Mouse (Mus musculus): Measurements from ENCODE around the gene Cd8b1. TPM values are rescaled to one million over a fixed set of nuclear protein-coding genes. Genes with fewer than 3 reads are reported as not detected.

Gene Cd8b1
- total RNA-seq, 2 experiments from 2014 or later = not detected

DNA sequence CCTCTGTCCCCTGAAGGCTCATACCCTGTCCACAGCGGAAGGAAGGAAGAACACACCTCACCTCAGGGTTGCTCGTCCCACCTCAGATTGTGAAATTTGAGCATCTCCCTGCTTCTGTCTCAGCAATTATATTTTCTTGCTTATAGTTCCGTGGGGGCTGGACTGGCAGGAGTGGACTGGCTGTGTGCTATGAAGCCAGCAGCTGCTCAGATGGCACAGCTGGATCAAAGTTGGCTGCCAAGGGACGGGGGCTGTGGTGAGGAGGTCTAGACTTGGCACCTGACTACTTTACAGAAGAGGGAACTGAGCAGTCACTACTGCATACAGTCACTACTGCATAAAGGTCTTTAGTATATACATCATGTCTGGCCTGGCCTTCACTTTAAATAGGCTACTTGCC, 16.8 kb downstream of the Cd8b1 start:
- DNase-seq (ENCODE audit: extremely low spot score in 1 of 2, low spot score in 2 of 2) = no peak
- intact Hi-C loops (cut with DNase I) = no loop called here

DNA sequence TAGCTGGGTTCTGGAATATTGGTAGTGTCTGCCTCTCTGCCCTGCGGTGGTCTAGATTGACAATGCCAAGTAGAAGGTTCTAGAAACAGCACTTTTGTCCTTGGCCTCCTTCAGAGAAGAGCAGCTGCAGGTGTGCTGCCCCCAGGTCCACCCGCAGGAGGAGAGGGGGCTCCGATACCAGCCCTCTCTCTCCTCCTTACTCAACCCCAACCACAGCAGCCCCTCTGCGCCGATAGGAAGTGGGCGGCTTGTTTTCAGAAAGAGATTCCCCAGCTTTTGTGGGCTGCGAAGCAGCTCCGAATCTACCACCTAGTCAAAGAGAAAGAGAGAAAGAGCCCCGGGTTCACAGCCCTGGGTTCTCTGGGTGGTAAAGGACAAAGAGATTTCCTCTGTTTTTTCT, 18.6 kb downstream of the Cd8b1 start:
- DNase-seq (ENCODE audit: extremely low spot score in 1 of 2, low spot score in 2 of 2) = no peak
- intact Hi-C loops (cut with DNase I) = no loop called here

DNA sequence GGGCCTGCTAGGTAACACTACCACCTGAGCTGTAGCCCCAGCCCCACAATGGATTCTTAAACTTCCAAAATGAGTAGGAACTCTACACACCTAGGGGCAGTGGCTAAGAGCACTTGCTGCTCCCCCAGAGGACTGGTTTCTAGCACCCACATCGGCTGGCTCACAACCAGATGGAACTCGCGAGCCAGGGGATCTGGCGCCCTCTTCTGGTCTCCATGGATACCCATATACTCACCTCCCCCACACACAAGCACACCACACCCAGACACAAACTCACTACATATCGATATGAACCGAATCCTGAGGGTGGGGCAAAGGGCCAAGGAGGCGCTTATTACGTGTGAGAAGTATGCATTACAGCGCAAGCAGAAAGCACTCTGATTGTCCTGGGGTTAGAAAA, 25.4 kb downstream of the Cd8b1 start:
- no peak for DNase-seq (ENCODE audit: extremely low spot score in 1 of 2, low spot score in 2 of 2)
- intact Hi-C loops (cut with DNase I) = no loop called here

DNA sequence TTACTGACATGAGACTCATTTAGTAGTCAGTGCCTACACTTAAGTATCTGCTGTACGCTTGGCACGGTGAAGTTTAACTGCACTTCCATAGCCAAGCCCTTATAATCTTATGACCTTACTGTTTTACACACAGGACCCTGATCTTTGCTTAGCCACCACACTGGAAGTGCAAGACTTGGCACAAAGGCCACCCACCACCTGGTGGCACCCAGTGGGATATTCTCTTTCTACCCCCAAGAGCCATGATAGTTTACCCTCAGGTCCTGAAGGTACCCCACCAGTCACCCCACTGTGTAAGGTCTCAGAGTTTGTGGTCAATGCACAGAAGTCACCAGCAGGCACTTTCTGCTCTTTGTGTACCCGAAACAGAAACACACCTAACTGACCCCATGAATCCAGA, 28.6 kb downstream of the Cd8b1 start:
- DNase-seq (ENCODE audit: extremely low spot score in 1 of 2, low spot score in 2 of 2) = no peak
- intact Hi-C loops (cut with DNase I) = no loop called here

DNA sequence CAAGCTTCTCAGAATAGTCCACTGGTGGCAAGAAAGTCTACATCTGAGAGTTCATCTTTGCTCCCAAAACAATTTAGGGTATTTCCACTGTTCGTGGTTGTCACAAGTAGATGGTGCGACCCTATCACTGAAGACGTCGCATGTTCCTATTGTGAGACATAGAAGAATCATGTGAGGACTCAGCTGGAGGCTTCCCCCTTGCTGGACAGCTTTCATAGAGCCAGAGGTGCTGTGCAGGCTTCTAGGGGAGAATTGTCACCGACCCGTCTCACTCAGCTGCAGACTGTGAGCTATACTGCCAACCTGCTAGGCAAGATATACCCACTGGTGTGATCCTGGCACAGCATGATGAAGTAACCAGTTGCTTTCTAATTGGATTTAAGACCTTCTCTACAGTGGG, 29.6 kb downstream of the Cd8b1 start:
- intact Hi-C loops (cut with DNase I) = no loop called here
- DNase-seq (ENCODE audit: extremely low spot score in 1 of 2, low spot score in 2 of 2) = no peak

DNA sequence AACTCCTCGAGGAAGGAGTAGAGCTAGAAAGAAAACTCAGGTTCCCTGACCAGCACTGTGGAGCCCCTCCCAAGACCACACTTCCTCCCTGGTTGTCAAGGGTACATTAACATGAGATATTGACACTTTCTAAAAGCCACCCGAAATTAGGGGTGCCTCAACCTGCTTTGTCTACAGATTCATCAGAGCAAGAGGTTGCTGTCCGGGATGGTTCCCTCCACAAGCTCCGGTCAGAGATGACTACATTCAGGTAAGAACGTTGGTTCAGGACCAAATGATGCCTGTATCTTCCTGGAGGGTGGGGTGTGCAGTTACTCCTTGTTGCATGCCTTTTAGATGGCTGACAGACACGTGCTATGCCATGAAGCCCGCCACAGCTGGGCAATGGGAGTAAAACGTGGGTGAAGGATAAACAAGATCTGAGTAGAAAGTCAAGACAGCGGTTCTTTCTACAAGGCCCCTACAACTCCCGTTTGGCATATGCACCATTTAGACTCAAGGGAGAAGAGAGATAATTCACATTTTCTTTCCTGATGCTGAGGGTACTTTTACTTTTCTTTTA, 30.4 kb downstream of the Cd8b1 start:
- intact Hi-C loops (cut with DNase I) = no loop called here
- DNase-seq (ENCODE audit: extremely low spot score in 1 of 2, low spot score in 2 of 2) = no peak

DNA sequence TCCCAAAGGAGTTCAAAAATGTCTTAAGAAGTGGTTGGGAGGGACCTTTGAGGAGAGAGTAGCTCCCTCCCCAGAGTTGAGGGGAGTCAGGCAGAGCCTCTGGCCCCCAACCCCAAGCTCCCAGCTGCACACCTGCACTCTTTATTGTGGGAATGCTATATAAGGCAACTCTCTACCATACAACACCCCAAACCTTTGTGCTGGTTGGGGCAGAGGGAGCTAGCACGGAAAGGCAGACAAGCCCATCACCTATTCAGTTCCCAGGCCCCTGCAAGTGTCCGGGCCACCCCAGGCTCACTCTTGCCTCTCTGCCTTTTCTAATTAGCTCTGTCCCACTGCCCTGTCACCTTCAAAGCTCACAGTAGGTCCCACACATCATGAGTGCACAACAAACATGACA, 31.1 kb downstream of the Cd8b1 start:
- intact Hi-C loops (cut with DNase I) = no loop called here
- no peak for DNase-seq (ENCODE audit: extremely low spot score in 1 of 2, low spot score in 2 of 2)

DNA sequence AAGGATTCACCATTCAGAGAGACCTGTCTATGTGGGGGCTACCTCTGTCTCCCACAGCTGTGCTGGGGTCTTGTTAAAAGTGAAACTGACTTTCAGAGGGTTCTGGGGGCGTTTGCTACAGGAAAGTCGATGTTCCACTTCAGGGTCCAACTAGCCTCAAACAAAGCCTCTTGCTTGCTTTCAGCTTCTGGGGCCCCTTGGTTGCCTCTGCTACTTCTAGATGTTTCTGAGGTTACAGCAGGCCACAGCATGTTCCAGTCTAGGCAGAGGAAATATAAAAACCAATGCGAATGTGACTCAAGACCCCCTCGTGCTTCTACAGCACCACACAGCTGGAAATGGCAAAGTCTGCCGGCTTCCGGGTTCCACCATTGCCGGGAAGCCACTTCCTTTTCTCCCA, 34.9 kb downstream of the Cd8b1 start:
- DNase-seq (ENCODE audit: extremely low spot score in 1 of 2, low spot score in 2 of 2) = no peak
- intact Hi-C loops (cut with DNase I) = no loop called here

DNA sequence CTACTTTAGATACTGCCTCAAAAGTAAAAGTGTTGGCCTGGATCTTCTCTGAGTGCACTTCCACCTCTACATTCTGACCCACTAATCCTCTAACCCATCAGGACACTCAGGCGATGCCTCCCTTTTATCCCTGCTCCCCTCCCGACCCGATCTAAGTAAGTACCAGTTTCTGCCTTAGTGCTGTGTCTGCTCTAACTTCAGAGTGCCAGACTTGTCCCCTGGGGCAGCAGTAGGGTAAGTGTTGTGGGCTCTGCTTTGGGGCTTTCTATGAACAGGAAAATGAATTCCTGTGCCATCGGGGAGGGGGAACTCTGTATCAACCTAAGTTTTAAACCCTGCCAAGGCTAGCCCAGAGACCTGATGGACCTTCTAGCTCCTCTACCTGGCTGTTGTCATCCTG, 37.6 kb downstream of the Cd8b1 start:
- intact Hi-C loops (cut with DNase I) = no loop called here
- DNase-seq (ENCODE audit: extremely low spot score in 1 of 2, low spot score in 2 of 2) = no peak

DNA sequence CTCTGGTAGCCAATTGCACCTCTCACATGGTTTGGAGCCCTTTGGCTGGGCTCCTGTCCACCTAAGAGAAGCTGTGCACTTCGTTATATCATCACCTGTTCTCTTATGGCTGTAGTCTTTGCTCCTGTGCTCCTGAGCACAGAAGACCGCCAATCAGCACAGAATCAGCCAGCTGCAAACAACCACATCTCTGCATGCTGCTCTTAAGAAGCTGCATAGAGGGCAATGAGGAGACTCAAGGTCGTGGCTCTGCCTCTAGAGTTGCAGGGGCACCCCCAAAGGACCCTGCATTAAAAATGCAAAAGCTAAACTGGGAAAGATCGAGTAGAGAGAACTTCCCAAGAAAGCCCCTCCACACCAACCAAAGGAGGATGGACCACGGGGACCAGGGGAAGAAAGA, 38.2 kb downstream of the Cd8b1 start:
- no peak for DNase-seq (ENCODE audit: extremely low spot score in 1 of 2, low spot score in 2 of 2)
- intact Hi-C loops (cut with DNase I) = no loop called here

DNA sequence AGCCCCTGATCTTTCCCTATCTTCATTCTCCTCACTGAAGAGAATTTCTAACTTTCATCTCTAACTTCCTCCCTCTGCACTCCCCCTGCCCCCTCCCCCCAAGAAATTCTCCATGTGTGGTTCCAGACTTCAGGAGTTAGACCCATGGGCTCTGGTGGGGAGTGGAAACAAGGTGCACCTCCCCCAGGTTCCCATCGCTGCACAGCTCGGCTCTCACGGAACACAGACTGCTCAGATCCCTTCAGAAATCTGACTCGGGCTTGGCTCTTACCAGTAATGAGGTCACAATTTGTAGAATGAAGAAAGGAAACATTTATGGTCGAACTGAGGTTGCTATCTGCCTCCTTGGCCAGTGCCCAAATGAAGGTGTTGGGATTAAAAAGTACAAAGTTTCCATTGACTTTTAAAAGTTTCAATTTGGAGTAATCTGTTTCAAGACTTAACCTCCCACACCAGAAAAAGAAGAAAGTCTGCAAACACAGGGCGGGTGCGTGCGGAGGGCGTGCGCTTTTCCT, 38.6 kb downstream of the Cd8b1 start:
- intact Hi-C loops (cut with DNase I) = no loop called here

DNA sequence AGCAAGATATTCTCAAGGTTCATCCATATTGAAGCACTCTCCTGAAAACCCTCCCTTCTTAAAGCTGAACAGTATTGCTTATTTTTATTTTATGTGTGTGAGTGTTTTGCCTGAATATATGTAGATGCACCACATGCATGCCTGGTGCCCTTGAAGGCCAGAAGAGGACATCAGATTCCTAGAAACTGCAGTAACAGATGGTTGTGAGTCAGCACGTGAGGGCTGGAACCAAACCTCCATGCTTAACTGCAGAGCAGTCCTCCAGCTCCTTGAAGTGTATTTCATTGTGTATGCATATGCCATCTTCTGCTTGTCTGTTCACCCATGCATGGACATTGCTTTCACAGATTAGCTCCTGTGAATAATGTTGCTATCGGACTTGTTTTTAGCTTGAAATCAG, 41.4 kb downstream of the Cd8b1 start:
- intact Hi-C loops (cut with DNase I) = no loop called here
- DNase-seq (ENCODE audit: extremely low spot score in 1 of 2, low spot score in 2 of 2) = no peak

More for the DNA sequence above, 38.6 kb downstream of the Cd8b1 start:
- no peak for DNase-seq (ENCODE audit: extremely low spot score in 1 of 2, low spot score in 2 of 2)

DNA sequence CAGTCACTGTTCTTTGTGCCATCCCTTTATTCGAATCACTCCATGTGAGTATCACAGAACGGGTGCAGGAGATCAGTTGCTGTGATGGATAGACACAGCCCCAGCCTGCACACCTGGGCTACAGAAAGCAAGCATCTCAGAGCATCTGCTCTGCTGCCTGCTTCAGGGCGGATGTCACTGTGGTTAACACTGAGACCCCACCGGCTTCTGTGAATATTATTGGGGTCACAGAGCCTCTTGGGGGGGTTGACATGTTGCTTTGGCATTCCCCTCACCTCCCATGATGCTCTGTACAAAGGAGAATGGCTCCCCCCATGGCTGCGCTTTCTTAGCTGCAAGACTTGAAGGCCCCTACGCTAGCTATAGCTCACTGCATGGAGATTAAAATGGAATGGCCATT, 46.8 kb downstream of the Cd8b1 start:
- intact Hi-C loops (cut with DNase I) = no loop called here
- no peak for DNase-seq (ENCODE audit: extremely low spot score in 1 of 2, low spot score in 2 of 2)

DNA sequence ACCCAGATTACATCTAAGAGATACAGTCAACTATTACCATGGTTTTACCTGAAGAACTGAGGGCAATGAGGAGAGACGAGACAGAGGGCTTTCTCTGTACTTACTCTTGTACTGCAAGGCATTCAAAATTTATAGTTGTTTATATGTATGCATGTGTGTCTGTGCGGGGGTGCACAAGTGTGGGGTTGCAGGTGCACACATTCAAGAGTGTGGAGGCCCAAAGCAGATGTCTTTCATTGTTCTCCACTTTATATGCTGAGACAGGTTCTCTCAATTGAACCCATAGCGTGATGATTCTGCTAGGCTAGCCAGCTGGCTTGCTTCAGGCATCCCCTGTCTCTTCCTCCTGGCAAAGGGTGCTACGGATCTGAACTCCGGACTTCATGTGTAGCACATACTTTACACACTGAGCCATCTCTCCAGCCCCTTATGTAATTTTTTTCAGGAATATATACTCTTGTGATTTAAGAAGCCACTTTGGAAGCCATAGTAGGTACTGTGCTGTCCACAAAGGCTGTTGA, 48.6 kb downstream of the Cd8b1 start:
- intact Hi-C loops (cut with DNase I) = no loop called here
- no peak for DNase-seq (ENCODE audit: extremely low spot score in 1 of 2, low spot score in 2 of 2)

DNA sequence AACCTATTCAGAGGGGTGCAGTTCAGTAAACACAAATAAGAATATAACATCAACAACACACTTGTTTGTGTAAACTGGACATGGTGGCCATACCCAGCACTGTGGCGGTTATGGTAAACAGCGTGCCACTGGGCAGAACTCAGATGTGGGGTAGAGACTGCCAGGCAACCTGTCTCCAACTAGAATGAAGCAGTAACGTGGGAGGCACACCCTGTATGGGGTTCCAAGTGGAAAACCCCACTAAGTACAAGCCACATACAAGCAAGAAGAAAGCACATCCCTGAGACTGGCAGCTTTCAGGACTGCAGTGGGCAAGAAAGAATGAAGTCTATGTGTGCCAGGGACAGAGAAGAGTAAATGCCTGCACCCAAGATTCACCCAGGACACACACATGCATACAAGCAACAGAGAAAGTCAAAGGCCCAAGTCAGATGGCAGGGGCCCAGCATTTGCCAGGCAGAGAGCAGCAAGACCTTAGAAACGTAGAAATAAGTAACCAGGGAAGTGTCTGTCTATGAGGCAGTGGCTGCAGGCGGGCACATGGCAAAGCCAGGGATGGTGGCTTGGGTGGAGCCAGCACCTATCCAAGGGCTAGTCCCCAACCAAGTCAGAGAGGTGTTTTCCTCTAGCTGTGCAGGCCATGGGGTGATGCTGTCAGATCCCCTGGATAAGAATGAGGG, 49.6 kb downstream of the Cd8b1 start:
- intact Hi-C loops (cut with DNase I) = no loop called here

DNA sequence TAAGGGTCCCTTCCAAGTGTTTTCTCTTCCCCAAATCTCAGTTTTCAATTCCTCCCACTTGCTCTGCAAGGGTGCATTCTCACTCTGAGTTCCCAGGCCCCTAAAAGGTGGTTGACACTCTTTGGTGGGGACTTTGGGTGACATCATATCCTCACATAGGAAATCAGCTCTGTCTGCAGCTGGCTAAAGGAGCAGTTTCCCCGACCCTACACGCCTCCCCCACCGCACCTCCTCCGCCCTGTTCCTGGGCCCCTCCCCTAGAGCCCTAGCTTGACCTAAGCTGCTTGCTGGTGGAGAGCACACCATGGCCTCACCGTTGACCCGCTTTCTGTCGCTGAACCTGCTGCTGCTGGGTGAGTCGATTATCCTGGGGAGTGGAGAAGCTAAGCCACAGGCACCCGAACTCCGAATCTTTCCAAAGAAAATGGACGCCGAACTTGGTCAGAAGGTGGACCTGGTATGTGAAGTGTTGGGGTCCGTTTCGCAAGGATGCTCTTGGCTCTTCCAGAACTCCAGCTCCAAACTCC, 50.7 kb downstream of the Cd8b1 start, which contains the start of gene Cd8a:
Gene Cd8a, plus strand, starts transcription at position 179 of the 527 bp plus-strand sequence.
- DNase-seq (ENCODE audit: extremely low spot score in 1 of 2, low spot score in 2 of 2) = no peak
- intact Hi-C loops (cut with DNase I) = no loop called here

More for the DNA sequence above, 49.6 kb downstream of the Cd8b1 start:
- no peak for DNase-seq (ENCODE audit: extremely low spot score in 1 of 2, low spot score in 2 of 2)

DNA sequence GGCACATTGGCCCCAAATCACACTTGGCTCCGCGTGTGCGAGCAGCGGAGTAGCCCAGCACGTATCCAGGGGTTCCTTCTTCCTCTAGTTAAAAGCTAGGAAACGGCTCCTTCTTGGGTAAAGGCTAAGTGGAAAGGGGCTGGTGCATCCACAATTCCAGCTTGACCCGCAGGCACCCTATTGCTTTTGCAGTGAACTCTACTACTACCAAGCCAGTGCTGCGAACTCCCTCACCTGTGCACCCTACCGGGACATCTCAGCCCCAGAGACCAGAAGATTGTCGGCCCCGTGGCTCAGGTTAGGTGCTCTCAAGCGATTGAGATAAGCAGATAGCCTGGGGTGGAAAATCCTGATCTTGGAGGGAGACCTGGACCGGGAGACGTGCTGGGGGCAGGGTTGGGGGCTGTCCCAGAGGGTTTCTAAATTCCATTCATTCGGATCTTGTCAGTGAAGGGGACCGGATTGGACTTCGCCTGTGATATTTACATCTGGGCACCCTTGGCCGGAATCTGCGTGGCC, 51.8 kb downstream of the Cd8b1 start:
- intact Hi-C loops (cut with DNase I) = no loop called here
- DNase-seq (ENCODE audit: extremely low spot score in 1 of 2, low spot score in 2 of 2) = no peak

DNA sequence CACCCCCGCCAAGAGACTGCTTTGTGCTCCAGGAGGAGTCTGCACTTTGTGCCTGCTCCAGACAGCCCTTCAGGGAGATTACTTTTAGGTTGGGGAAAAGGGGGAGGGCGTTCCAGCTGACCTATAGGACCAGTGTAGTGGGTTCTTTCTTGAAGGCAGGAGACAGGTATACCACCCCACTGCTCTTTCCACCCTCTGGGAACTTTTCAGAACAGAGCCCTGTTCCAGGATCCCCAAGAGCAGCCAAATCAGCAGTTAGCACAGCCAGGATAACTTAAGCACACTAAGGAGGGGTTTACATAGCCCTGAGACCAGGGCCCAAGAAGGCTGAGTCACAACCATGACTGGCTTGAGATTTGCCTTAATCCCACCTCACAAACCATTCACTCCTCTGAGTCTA, 52.3 kb downstream of the Cd8b1 start:
- intact Hi-C loops (cut with DNase I) = no loop called here
- DNase-seq (ENCODE audit: extremely low spot score in 1 of 2, low spot score in 2 of 2) = no peak

DNA sequence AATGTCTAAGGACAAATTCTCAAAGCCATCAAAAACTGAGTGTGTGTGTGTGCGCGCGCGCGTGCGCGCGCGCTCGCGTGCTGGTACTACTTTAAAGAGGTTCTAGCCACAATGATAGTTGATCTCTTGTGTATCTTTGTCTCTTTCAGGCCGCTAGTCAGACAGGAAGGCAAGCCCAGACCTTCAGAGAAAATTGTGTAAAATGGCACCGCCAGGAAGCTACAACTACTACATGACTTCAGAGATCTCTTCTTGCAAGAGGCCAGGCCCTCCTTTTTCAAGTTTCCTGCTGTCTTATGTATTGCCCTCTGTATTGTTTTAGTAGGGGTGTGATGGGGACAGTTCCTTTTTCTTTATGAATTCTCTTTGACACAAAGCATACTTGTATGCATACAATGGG, 54.1 kb downstream of the Cd8b1 start:
- intact Hi-C loops (cut with DNase I) = no loop called here
- no peak for DNase-seq (ENCODE audit: extremely low spot score in 1 of 2, low spot score in 2 of 2)

DNA sequence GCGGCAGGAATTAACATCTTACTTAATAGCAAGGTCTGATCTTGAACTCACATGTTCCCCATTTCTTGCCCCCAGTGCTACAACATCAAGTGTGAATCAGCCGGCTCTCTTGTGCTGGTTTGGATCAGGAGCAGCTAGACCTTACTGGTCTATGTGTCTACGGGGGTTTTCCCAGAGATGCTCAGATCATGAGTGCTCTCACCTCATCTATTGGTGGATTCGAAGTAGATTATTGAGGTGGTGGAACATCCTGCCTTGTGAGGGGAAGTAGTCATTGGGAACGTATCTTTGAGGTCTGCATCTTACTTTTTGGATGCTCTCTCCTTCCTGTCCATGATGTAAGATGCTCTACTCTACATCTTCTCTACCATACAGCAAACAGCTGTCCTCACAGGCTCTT, 59.1 kb downstream of the Cd8b1 start:
- DNase-seq (ENCODE audit: extremely low spot score in 1 of 2, low spot score in 2 of 2) = no peak
- intact Hi-C loops (cut with DNase I) = no loop called here
